Mouse (Mus musculus) B cell, adult 62 days (primary cell): ENCODE results near the gene Mill2. TPM values are rescaled to one million over a fixed set of nuclear protein-coding genes. Genes with fewer than 3 reads are reported as not detected.

Source experiments
- total RNA-seq: library from RNA; stranded (reverse); gene quantifications from 4 replicates; pipeline ENCODE4 v1.2.4, GENCODE M21; 2023

Gene Mill2
- not detected in 4 replicates for total RNA-seq

DNA sequence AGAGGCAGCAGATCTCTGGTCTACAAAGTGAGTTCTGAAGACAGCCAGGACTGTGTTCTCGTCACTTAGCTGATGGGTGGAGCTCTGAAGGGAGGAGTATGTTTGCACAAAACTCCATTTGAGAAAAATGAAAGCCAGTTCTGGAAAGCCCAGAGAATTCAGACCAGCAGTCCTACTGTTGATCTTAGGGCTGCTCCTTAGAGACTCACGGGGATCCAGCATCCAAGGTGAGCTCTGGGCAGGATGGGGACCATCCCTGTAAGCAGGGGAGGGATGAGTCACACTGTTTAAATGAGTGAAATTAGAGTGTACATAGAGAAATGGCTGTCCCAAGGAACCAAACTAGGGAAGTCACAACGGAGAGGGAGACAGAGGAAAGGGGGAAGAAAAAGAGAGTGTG lies at the start of gene Mill2:
Gene Mill2 (plus strand): TSS at position 102 of the 400 bp plus-strand sequence.

DNA sequence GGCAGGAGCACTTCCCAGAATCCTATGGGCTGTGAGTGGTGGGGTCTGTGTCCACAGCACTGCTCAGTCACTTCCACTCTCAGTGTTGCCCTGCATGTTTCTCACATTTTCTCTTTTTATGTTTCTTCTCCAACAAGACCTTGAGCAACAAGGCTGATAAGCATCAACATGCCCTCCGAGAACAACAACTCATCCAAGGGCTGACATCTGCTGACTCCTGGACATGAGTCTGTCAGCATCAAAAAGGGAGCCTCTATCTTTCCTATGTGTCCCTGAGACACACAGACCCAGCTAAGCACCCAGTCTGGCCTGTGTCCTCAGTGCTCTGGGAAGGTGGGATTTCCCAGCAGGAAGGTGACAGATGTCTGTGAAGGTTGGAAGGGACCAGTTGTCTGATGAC lies 41.3 kb upstream of the Mill2 start, which contains the start of gene Psg19:
Gene Psg19 (minus strand): TSS at position 101 of the 400 bp plus-strand sequence.

DNA sequence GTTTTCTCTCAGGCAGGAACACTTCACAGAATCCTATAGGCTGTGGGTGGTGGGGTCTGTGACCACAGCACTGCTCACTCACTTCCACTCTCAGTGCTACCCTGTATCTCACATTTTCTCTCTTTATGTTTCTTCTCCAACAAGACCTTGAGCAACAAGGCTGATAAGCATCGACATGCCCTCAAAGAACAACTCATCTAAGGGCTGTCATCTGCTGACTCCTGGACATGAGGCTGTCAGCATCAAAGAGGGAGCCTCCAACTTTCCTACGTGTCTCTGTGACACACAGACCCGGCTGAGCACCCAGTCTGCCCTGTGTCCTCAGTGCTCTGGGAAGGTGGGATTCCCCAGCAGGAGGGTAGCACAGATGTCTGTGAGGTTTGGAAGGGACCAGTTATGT lies 18.3 kb upstream of the Mill2 start, which contains the start of gene Psg17:
Gene Psg17 (minus strand): TSS at position 101 of the 400 bp plus-strand sequence.

DNA sequence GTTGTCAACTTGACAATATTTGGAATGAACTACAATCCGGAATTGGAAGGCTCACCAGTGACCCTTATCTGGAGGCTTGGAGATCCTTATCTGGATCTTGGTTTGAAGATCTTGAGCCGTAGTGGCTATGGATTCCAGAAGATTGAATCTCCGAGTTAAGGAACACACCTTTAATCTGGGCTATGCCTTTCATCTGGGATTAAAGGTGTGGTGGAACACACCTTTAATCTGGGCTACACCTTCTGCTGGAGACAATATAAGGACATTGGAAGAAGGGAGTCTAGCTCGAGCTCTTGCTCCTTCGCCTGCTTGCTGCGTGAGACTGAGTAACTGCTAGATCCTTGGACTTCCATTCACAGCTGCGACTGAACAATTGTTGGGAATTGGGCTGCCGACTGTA lies 31.3 kb downstream of the Mill2 start, which contains the start of gene Pglyrp1:
Gene Pglyrp1 (plus strand): TSS at position 301 of the 400 bp plus-strand sequence.

DNA sequence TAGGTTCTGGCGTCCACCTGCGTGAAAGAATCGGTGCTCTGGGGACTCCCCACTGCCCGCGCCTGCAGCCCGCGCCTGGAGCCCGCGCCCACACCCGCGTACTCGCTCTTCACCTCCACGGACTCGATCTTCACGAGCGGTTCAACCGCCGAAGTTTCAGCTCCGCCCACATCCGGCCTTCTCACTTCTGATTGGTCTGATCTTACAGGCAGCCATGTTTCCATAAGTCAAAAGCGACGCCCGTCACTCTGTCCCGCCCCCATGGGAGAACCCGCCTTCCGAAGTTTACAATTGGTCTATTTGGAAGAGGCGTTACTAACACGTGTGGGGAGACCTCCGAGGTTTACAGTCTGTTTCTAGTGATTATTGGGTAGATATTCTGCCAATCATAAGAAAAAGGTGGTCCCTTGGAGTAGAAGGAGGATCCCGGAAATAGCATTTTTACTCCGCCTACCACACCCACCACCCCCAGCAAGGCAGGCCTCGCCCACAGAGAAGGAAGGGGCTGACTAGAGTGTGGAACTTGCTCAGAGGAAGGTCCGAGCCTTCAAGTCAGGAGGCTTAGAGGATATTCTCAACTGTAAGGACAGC lies 70.6 kb downstream of the Mill2 start, which contains the start of gene Ccdc61:
Gene Ccdc61 (minus strand): TSS at position 175 of the 591 bp plus-strand sequence.

Other genes with a start within 250 kb of the Mill2 start
- gene Psg23, start 223.5 kb upstream of the Mill2 start, total RNA-seq, result not detected in 4 replicates
- gene Psg21, start 183.2 kb upstream of the Mill2 start, total RNA-seq, result not detected in 4 replicates
- gene Psg20, start 153.8 kb upstream of the Mill2 start, total RNA-seq, result not detected in 4 replicates
- not detected in 4 replicates for gene Psg22, start 121.9 kb upstream of the Mill2 start, total RNA-seq
- gene Psg19, start 41.4 kb upstream of the Mill2 start, total RNA-seq, result not detected in 4 replicates
- gene Psg17, start 18.4 kb upstream of the Mill2 start, total RNA-seq, result not detected in 4 replicates
- 16.9 to 20.3 TPM (median 17.7 TPM) in 4 replicates for gene Pglyrp1, start 31.4 kb downstream of the Mill2 start, total RNA-seq
- gene Ccdc61, start 70.4 kb downstream of the Mill2 start, total RNA-seq, result 16.0 to 24.2 TPM (median 21.6 TPM) in 4 replicates
- not detected in 4 replicates for gene Nova2, start 85.9 kb downstream of the Mill2 start, total RNA-seq
- gene Nanos2, start 147.4 kb downstream of the Mill2 start, total RNA-seq, result not detected in 4 replicates
- 1.2 to 2.3 TPM (median 1.8 TPM) in 4 replicates for gene Mypop, start 151.3 kb downstream of the Mill2 start, total RNA-seq
- gene Irf2bp1, start 164.1 kb downstream of the Mill2 start, total RNA-seq, result 26.8 to 30.9 TPM (median 29.4 TPM) in 4 replicates
- gene Foxa3, start 183.6 kb downstream of the Mill2 start, total RNA-seq, result not detected in 4 replicates
- 91.9 to 110 TPM (median 103 TPM) in 4 replicates for gene Sympk, start 184.4 kb downstream of the Mill2 start, total RNA-seq
- 0.39 TPM in 1 of 4 replicates, not detected in the others for gene Rsph6a, start 214.7 kb downstream of the Mill2 start, total RNA-seq
- 17.3 to 21.6 TPM (median 19.2 TPM) in 4 replicates for gene Dmwd, start 236.3 kb downstream of the Mill2 start, total RNA-seq
- 12.4 to 18.4 TPM (median 13.1 TPM) in 4 replicates for gene Dmpk, start 243.9 kb downstream of the Mill2 start, total RNA-seq